Mouse (Mus musculus): Measurements from ENCODE around the gene Cd180. TPM values are rescaled to one million over a fixed set of nuclear protein-coding genes. Genes with fewer than 3 reads are reported as not detected.

Cd180 gene
- polyA plus RNA-seq (2015; fragmentation: Nextera tagmentation; extraction: Ambion mirVana), result 0.38 and 0.40 TPM in 2 replicates

GRCm38 (mm10) chr13:102693341-102693801 is at the start of gene Cd180:
Gene Cd180 (plus strand): TSS chr13:102693558.
- Histone ChIP-seq H3K27ac (no peak within 1 kb of the TSS), H3K9ac (no peak within 1 kb of the TSS), H3K9me3 (replicated peaks) (no peaks in the 10 kb centered on the region), H3K4me1 (peaks cover 20% of the 10 kb centered on the region), H3K4me3 (no peak within 1 kb of the TSS), H3K36me3 (ENCODE audit: poor library complexity, severe bottlenecking) (no peaks in the 10 kb centered on the region), H3K27me3 (no peaks in the 10 kb centered on the region), H3K4me2 (no peak within 1 kb of the TSS)
- no peak for ATAC-seq
- 83% methylated on average over 8 of the region's 8 CpGs for WGBS

- H3K4me3 ChIP-seq, result no peak overlapping the region
- no peak overlapping the region for H3K27ac ChIP-seq
- no peaks in the 10 kb centered on the region for H3K4me1 ChIP-seq
- no peaks in the 10 kb centered on the region for H3K9me3 ChIP-seq (replicated peaks)
- peak; percentile 57 for ATAC-seq
- peak overlapping the region; percentile 45 for H3K4me2 ChIP-seq
- 18% methylated on average over 8 of the region's 8 CpGs for WGBS
- H3K27me3 ChIP-seq, result no peaks in the 10 kb centered on the region
- no peaks in the 10 kb centered on the region for H3K36me3 ChIP-seq (ENCODE audit: poor library complexity, severe bottlenecking)
- H3K9ac ChIP-seq, result no peak overlapping the region
These were observed 49.0 kb upstream of the Cd180 start for GRCm38 (mm10) chr13:102644344-102644743.

GRCm38 (mm10) chr13:102644789-102645551 is 48.4 kb upstream of the Cd180 start:
- peak; percentile 90 for ATAC-seq
- Histone ChIP-seq H3K4me2 (peak overlapping the region; percentile 45), H3K9ac (no peak overlapping the region), H3K27me3 (no peaks in the 10 kb centered on the region), H3K36me3 (ENCODE audit: poor library complexity, severe bottlenecking) (no peaks in the 10 kb centered on the region), H3K9me3 (replicated peaks) (no peaks in the 10 kb centered on the region), H3K4me3 (no peak overlapping the region), H3K27ac (no peak overlapping the region), H3K4me1 (no peaks in the 10 kb centered on the region)
- WGBS, result 23% methylated on average over 17 of the region's 17 CpGs

GRCm38 (mm10) chr13:102646271-102646771 is 47.0 kb upstream of the Cd180 start:
- Histone ChIP-seq H3K9me3 (replicated peaks) (no peaks in the 10 kb centered on the region), H3K4me3 (no peak overlapping the region), H3K4me1 (no peaks in the 10 kb centered on the region), H3K27ac (no peak overlapping the region), H3K4me2 (no peak overlapping the region), H3K9ac (no peak overlapping the region), H3K36me3 (ENCODE audit: poor library complexity, severe bottlenecking) (no peaks in the 10 kb centered on the region), H3K27me3 (no peaks in the 10 kb centered on the region)
- 75% methylated on average over 10 of the region's 10 CpGs for WGBS
- no peak for ATAC-seq

- Histone ChIP-seq H3K36me3 (ENCODE audit: poor library complexity, severe bottlenecking) (no peaks in the 10 kb centered on the region), H3K9me3 (replicated peaks) (no peaks in the 10 kb centered on the region), H3K9ac (no peak overlapping the region), H3K27ac (no peak overlapping the region), H3K4me1 (no peaks in the 10 kb centered on the region), H3K4me2 (no peak overlapping the region), H3K27me3 (no peaks in the 10 kb centered on the region), H3K4me3 (no peak overlapping the region)
- 76% methylated on average over 4 of the region's 4 CpGs for WGBS
- ATAC-seq, result no peak
These were observed 45.8 kb upstream of the Cd180 start for GRCm38 (mm10) chr13:102647511-102647910.

- Histone ChIP-seq H3K4me3 (no peak overlapping the region), H3K9me3 (replicated peaks) (no peaks in the 10 kb centered on the region), H3K4me2 (no peak overlapping the region), H3K9ac (no peak overlapping the region), H3K4me1 (no peaks in the 10 kb centered on the region), H3K36me3 (ENCODE audit: poor library complexity, severe bottlenecking) (no peaks in the 10 kb centered on the region), H3K27ac (no peak overlapping the region), H3K27me3 (no peaks in the 10 kb centered on the region)
- no peak for ATAC-seq
- whole genome bisulfite sequencing, result 92% methylated on average over 6 of the region's 6 CpGs
These were observed 41.0 kb upstream of the Cd180 start for GRCm38 (mm10) chr13:102652303-102652889.

- no peaks in the 10 kb centered on the region for H3K36me3 ChIP-seq (ENCODE audit: poor library complexity, severe bottlenecking)
- 65% methylated on average over 2 of the region's 2 CpGs for WGBS
- no peaks in the 10 kb centered on the region for H3K9me3 ChIP-seq (replicated peaks)
- H3K4me3 ChIP-seq, result no peak overlapping the region
- ATAC-seq, result no peak
- no peaks in the 10 kb centered on the region for H3K27me3 ChIP-seq
- H3K4me2 ChIP-seq, result no peak overlapping the region
- no peaks in the 10 kb centered on the region for H3K4me1 ChIP-seq
- H3K9ac ChIP-seq, result no peak overlapping the region
- H3K27ac ChIP-seq, result no peak overlapping the region
These were observed 38.2 kb upstream of the Cd180 start for GRCm38 (mm10) chr13:102655071-102655570.

- H3K9ac ChIP-seq, result no peak overlapping the region
- H3K4me3 ChIP-seq, result no peak overlapping the region
- no peaks in the 10 kb centered on the region for H3K36me3 ChIP-seq (ENCODE audit: poor library complexity, severe bottlenecking)
- H3K27ac ChIP-seq, result no peak overlapping the region
- H3K4me2 ChIP-seq, result no peak overlapping the region
- no peaks in the 10 kb centered on the region for H3K9me3 ChIP-seq (replicated peaks)
- H3K4me1 ChIP-seq, result no peaks in the 10 kb centered on the region
- H3K27me3 ChIP-seq, result no peaks in the 10 kb centered on the region
- ATAC-seq, result no peak
- 73% methylated on average over 11 of the region's 11 CpGs for WGBS
These were observed 37.1 kb upstream of the Cd180 start for GRCm38 (mm10) chr13:102656153-102656690.

GRCm38 (mm10) chr13:102658223-102658839 is 35.0 kb upstream of the Cd180 start:
- WGBS, result 83% methylated on average over 6 of the region's 6 CpGs
- no peaks in the 10 kb centered on the region for H3K36me3 ChIP-seq (ENCODE audit: poor library complexity, severe bottlenecking)
- no peaks in the 10 kb centered on the region for H3K27me3 ChIP-seq
- H3K4me3 ChIP-seq, result no peak overlapping the region
- no peaks in the 10 kb centered on the region for H3K4me1 ChIP-seq
- no peak overlapping the region for H3K27ac ChIP-seq
- no peak overlapping the region for H3K4me2 ChIP-seq
- no peaks in the 10 kb centered on the region for H3K9me3 ChIP-seq (replicated peaks)
- no peak for ATAC-seq
- H3K9ac ChIP-seq, result no peak overlapping the region

GRCm38 (mm10) chr13:102664041-102664440 is 29.3 kb upstream of the Cd180 start:
- Histone ChIP-seq H3K36me3 (ENCODE audit: poor library complexity, severe bottlenecking) (no peaks in the 10 kb centered on the region), H3K9me3 (replicated peaks) (no peaks in the 10 kb centered on the region), H3K9ac (no peak overlapping the region), H3K4me3 (no peak overlapping the region), H3K4me1 (no peaks in the 10 kb centered on the region), H3K27ac (no peak overlapping the region), H3K4me2 (no peak overlapping the region), H3K27me3 (no peaks in the 10 kb centered on the region)
- no peak for ATAC-seq
- WGBS, result 67% methylated on average over 6 of the region's 6 CpGs

GRCm38 (mm10) chr13:102664843-102665587 is 28.3 kb upstream of the Cd180 start:
- Histone ChIP-seq H3K27me3 (no peaks in the 10 kb centered on the region), H3K4me1 (peaks cover 8% of the 10 kb centered on the region; the same call in 1 of the 2 replicates), H3K9ac (no peak overlapping the region), H3K36me3 (ENCODE audit: poor library complexity, severe bottlenecking) (no peaks in the 10 kb centered on the region), H3K4me3 (no peak overlapping the region), H3K4me2 (peak overlapping the region; percentile 38), H3K27ac (no peak overlapping the region), H3K9me3 (replicated peaks) (no peaks in the 10 kb centered on the region)
- 52% methylated on average over 12 of the region's 12 CpGs for WGBS
- peak; percentile 61 for ATAC-seq
